Mouse (Mus musculus) kidney, adult 2 months (tissue): ENCODE data around the gene Clpb. TPM values are rescaled to one million over a fixed set of nuclear protein-coding genes. Genes with fewer than 3 reads are reported as not detected.

Source experiments
- DNase-seq: peaks from one replicate; pipeline ENCODE4 v3.0.0; 2021
- H3K27ac ChIP-seq: fragments of 200-500 bp; 2 replicates; pipeline ENCODE4 v1.5.1; 2012; ENCODE audit warnings: low read depth, low read length, control low read depth, inconsistent platforms; ENCODE audit not compliant: insufficient read depth
- H3K27me3 ChIP-seq: fragments of 200-500 bp; replicated peaks from 2 replicates; pipeline ENCODE4 v1.6.1; 2012; ENCODE audit warnings: mild to moderate bottlenecking, moderate library complexity, low read length, inconsistent platforms; ENCODE audit not compliant: control insufficient read depth, insufficient read depth
- H3K36me3 ChIP-seq: fragments of 200-500 bp; 2 replicates; pipeline ENCODE4 v1.6.1; 2012; ENCODE audit warnings: mild to moderate bottlenecking, moderate library complexity, low read length, inconsistent platforms; ENCODE audit not compliant: control insufficient read depth, insufficient read depth
- H3K4me1 ChIP-seq: fragments of 200-500 bp; 2 replicates; pipeline ENCODE4 v1.6.1; 2011; ENCODE audit warnings: low read length; ENCODE audit not compliant: control insufficient read depth, insufficient read depth
- H3K4me3 ChIP-seq: fragments of 200-500 bp; 2 replicates; pipeline ENCODE4 v1.5.1; 2011; ENCODE audit warnings: mild to moderate bottlenecking, low read depth, low read length, control low read depth; ENCODE audit not compliant: insufficient read depth
- CTCF ChIP-seq: fragments of 200-500 bp; conservative IDR thresholded peaks from 2 replicates; pipeline ENCODE4 v1.5.1; 2011; ENCODE audit warnings: low read depth, mild to moderate bottlenecking, control low read depth, low read length, moderate library complexity, mixed read lengths; ENCODE audit not compliant: insufficient read depth, insufficient read length
- POLR2A ChIP-seq: fragments of 200-500 bp; IDR thresholded peaks from one replicate; pipeline ENCODE4 v1.6.1; 2011; ENCODE audit warnings: low read depth, low read length, control low read depth
- WGBS: fragments of 180-500 bp; shearing (Covaris S2); methylation state at CpG from one replicate; pipeline ENCODE4 v1.1.7; 2018; 5-methylcytosine and 5-hydroxymethylcytosine counted together
- polyA plus RNA-seq: library from polyadenylated mRNA; depleted of rRNA; stranded (reverse); fragments of >200 nt; gene quantifications from 2 replicates; pipeline ENCODE4 v1.2.3, GENCODE M21; 2012

Gene Clpb
- polyA plus RNA-seq, 1 experiment: 84.9 TPM

DNA sequence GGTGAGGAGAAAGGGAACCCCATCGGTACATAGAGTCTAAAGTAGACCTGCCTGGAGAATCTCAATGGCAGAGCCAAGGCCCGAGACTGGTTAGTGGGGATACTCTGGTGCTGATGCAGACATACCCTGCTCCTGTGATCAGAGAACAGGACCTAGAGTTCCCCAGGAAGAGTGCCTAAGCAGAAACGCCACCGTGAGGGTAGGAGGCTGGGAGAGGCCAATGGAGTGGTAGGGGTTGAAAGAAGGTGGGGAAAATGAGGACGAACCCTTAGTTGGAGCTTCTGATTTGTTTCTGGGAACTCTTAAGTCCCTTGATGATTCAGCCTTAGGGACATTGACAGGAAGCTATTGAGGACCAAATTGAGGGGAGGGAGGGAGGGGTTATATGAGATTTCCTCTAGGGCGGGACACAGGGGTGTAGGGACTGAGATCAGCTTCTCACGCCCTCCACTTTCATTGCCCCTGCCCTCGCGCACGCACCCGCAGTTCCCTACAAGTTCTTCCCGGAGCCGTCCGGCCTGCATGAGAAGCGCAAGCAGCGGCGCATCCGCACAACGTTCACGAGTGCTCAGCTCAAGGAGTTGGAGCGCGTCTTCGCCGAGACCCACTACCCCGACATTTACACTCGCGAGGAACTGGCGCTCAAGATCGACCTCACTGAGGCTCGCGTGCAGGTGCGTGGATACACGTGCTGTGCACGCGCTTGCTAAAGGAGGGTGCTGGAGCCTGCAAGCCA lies 157.0 kb downstream of the Clpb start:
- Histone ChIP-seq H3K4me3 (no peak overlapping the region), H3K36me3 (no peaks in the 10 kb centered on the region; the same call in none of the 2 replicates), H3K27ac (no peak overlapping the region), H3K27me3 (peaks cover 10% of the 10 kb centered on the region), H3K4me1 (peaks cover 5% of the 10 kb centered on the region; the same call in 1 of the 2 replicates)
- 12% methylated on average over 35 of the region's 35 CpGs for WGBS
- DNase-seq: no peak
- TF ChIP-seq POLR2A (no peak), CTCF (no peak)

GRCm38 (mm10) chr7:101821571-101822501 lies 158.4 kb downstream of the Clpb start:
- no peak overlapping the region for H3K27ac ChIP-seq
- peaks cover 2% of the 10 kb centered on the region for H3K36me3 ChIP-seq
- peak overlapping the region; percentile 38 for H3K4me3 ChIP-seq
- TF ChIP-seq CTCF: no peak
- TF ChIP-seq POLR2A: no peak
- WGBS: 2% methylated on average over 71 of the region's 71 CpGs
- peak; percentile 61 for DNase-seq
- H3K27me3 ChIP-seq: peaks cover 10% of the 10 kb centered on the region
- peaks cover 5% of the 10 kb centered on the region; the same call in 1 of the 2 replicates for H3K4me1 ChIP-seq

DNA sequence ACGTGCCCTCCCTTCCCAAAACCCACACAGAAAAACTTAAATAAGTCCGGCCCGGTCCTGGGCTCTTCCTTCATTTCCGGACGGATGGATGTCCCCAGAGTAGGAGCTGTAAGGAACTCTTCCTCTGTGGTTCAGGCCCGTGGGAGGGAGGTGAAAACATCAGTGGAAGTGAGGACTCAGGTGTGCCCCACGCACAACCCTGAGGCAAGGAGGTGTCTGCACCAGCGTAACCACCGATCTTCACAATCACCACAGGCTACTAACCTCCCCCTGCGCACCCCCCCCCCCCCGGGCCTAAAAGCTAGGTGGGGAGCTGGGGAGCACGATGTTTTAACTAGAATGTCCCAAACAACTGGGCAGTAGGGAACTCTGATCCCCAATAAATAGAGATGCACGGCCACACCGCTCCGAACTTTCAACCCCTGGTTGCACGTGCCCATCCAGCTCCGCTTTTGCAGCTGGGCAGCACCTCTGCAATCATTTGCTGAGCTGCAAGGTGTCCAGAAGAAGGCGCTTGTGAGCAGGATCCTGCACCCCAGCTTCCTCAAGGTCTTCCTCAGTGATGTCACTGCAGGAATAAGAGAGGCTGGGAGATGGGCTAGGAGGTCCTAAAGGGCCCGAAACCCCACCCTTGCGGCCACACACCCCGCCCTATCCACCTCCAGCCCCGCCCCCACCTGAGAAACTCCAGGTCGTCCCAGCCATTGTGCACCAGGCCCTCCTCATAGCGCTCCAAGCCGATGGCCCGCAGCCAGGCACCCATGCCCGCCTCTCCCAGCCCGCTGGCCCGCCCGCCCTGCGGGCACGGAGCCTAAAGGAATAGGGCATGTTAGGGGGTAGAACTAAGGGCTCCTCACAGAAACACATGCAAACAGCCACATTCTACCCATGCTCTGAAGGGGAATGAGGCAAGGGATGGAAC lies 159.7 kb downstream of the Clpb start:
- Histone ChIP-seq H3K36me3 (peaks cover 5% of the 10 kb centered on the region), H3K4me3 (no peak overlapping the region), H3K27ac (no peak overlapping the region), H3K27me3 (peaks cover 7% of the 10 kb centered on the region), H3K4me1 (peaks cover 5% of the 10 kb centered on the region; the same call in 1 of the 2 replicates)
- peak; percentile 70 for DNase-seq
- 44% methylated on average over 32 of the region's 32 CpGs for WGBS
- TF ChIP-seq POLR2A (no peak), CTCF (peak; percentile 58)

DNA sequence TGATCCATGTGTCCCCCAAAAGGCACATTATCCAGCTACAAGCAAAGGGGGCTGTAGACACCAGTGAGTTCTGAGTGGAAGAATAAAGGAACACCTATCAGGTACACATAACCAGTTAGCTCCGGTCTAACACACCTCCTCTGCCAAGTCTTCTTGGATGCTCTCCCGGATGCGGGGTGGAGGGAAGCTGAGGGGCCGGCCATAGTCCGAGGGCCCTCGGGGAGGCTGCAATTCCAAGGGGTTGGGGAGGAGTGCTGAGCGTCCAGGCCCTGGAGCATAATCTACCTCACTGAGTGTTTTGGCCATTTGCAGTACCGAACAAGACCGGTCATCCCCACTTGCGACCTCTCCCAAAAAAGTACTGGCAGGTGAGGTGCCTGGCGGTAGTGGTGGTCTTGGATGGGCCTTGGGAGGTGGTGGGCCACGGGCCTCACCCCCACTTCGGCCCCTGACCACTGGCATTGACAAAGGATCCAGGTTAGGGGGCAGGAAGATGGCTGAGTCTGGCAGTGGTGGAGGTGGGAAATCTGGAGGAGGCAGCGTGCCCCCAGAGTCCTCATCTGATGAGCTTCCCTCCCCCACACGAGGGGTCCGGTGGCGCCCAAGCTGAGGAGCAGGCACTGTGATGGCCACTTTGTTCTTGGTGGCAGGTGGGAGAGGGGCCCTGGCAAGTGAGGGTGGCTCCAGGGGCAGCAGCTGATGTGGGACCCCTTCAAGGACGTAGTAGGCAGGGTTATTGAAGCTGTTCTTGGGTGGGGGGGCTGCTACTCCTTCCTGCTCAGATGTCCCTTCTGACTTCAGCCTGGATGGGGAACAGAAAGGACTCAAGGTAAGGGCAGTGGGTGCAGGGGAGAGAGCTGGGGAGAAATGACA lies 160.6 kb downstream of the Clpb start:
- no peak overlapping the region for H3K27ac ChIP-seq
- 57% methylated on average over 18 of the region's 18 CpGs for WGBS
- no peaks in the 10 kb centered on the region for H3K27me3 ChIP-seq
- peaks cover 5% of the 10 kb centered on the region; the same call in 1 of the 2 replicates for H3K4me1 ChIP-seq
- peak; percentile 84 for DNase-seq
- TF ChIP-seq CTCF (no peak), POLR2A (no peak)
- peaks cover 5% of the 10 kb centered on the region for H3K36me3 ChIP-seq
- no peak overlapping the region for H3K4me3 ChIP-seq

GRCm38 (mm10) chr7:101830373-101830772 lies 166.9 kb downstream of the Clpb start:
- Histone ChIP-seq H3K36me3 (peaks cover 10% of the 10 kb centered on the region), H3K27me3 (no peaks in the 10 kb centered on the region), H3K27ac (no peak overlapping the region), H3K4me1 (no peaks in the 10 kb centered on the region), H3K4me3 (no peak overlapping the region)
- WGBS: 95% methylated on average over 3 of the region's 3 CpGs
- no peak for TF ChIP-seq POLR2A
- TF ChIP-seq CTCF: peak; percentile 15; the same call in 1 of the 2 replicates
- no peak for DNase-seq

DNA sequence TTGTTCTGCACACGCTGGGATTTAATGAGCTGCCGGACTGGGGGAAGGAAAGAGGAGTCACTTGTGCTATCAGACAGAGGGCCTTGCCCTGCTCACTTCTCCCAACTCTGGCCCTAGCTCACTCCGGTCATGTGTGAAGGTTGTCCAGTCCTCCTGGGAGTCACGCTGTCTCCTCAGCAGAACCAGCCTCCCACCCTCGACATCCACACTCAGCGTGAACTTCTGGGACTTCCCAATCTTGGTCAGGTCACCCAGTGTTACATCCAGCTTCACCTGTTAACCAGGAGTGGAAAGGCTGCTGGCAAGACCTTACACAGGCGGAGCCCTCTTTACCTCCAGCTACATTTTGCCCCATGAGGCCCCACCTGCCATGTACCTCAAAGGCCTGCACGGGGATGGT lies 168.0 kb downstream of the Clpb start:
- Histone ChIP-seq H3K27ac (no peak overlapping the region), H3K36me3 (peaks cover 8% of the 10 kb centered on the region), H3K4me1 (peaks cover 4% of the 10 kb centered on the region; the same call in 1 of the 2 replicates), H3K4me3 (no peak overlapping the region), H3K27me3 (no peaks in the 10 kb centered on the region)
- 90% methylated on average over 8 of the region's 8 CpGs for WGBS
- TF ChIP-seq POLR2A (no peak), CTCF (no peak)
- DNase-seq: no peak
